Mouse (Mus musculus) brain, embryonic 14.5 days (tissue): Measurements from ENCODE around the gene 4930452B06Rik.

Experiments
- CTCF ChIP-seq: fragments of 200-500 bp; IDR thresholded peaks from 2 replicates; pipeline ENCODE4 v1.5.1; 2012; ENCODE audit warnings: inconsistent platforms, mild to moderate bottlenecking, moderate library complexity, borderline replicate concordance; ENCODE audit not compliant: insufficient read depth, insufficient read length; ENCODE audit errors: extremely low read depth
- POLR2A ChIP-seq: fragments of 200-500 bp; IDR thresholded peaks from 2 replicates; pipeline ENCODE4 v1.6.1; 2012; ENCODE audit warnings: mild to moderate bottlenecking, inconsistent platforms, borderline replicate concordance; ENCODE audit not compliant: poor library complexity, insufficient read depth, insufficient read length, severe bottlenecking; ENCODE audit errors: extremely low read depth

- no peak for TF ChIP-seq POLR2A
- TF ChIP-seq CTCF = no peak
Observed at GRCm38 (mm10) chr14:8503345-8503744, 162.7 kb downstream of the 4930452B06Rik start.
